Mouse (Mus musculus): Measurements from ENCODE around the gene Sdk1. TPM values are rescaled to one million over a fixed set of nuclear protein-coding genes. Genes with fewer than 3 reads are reported as not detected.
A peak's percentile ranks its signal among the peaks of the same experiment; 100 is the strongest.

Sdk1 gene
- 1.3 and 1.6 TPM in 2 replicates for polyA plus RNA-seq (2015; fragmentation: Nextera tagmentation; extraction: Ambion mirVana)

DNA sequence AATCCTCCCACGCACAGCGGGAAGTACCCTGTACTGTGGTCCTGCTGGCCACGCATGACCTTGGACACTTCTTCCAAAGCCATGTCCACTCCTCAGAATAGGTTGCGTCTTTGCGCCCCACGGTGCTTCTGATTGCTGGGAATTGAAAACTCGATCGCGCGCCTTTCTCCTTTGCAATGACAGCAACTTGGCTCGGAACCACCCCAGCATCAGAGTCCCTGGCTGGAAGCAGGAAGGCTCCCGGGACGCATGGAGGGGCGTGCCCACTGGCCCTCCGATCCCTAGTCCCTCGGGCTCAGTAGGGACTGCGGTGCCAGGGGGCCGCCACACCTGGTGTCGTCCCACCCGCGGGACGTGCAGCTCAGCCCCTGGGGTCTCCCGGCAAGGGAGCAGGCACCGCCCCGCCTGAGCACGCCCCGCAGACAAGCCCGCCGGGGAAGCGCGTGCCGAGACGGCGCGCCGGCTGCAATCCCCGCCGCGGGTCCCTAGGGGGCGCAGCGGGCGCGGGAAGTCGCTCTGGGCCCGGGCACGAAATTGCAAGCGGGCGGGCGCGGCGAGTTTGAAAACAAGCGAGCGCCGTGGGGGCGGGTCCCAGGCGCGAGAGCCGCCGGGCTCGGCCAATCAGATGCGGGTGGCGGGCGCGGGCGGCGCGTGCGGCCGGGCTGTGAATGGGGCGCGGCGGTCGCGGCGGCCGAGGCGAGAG is at the start of gene Sdk1:
Gene Sdk1, plus strand, starts transcription at position 650 of the 703 bp plus-strand sequence.
- Histone ChIP-seq H3K27ac (ENCODE audit: low read length) (no peak within 1 kb of the TSS), H3K4me1 (replicated peaks; ENCODE audit: control insufficient read depth, insufficient read depth, low read length) (peaks cover 34% of the 10 kb centered on the region), H3K9ac (replicated peaks; ENCODE audit: low read depth, low read length) (peak within 1 kb of the TSS; percentile 71), H3K4me3 (replicated peaks; ENCODE audit: low read length) (peak within 1 kb of the TSS; percentile 53), H3K9me3 (ENCODE audit: control insufficient read depth, low read length) (no peaks in the 10 kb centered on the region), H3K27me3 (replicated peaks; ENCODE audit: control insufficient read depth, insufficient read depth, low read length) (peaks cover 27% of the 10 kb centered on the region), H3K4me2 (ENCODE audit: low read length) (peak within 1 kb of the TSS; percentile 93), H3K36me3 (ENCODE audit: control insufficient read depth, insufficient read depth) (no peaks in the 10 kb centered on the region)
- peak; percentile 97 for ATAC-seq
- under 1% methylated on average over 58 of the region's 77 CpGs for WGBS

DNA sequence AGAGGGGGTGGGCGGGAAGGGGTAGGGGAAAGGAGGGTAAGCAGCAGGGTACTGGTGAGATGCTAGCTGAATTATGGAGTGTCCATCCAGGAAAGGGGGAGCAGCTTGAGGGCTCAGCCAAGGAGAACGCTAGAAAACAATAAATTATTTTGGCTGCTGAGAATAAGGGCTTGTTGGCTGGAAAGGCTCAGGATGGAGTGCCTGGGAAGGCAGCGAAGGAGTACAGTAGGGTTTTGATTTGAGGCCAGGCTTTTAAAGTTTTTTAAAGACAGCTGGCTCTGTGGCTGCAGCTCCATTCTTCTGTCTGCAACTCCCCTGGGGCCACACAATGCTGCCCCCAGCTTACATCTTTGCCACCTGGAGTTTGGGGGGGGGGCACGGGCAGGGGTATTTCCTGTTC is 44.0 kb upstream of the Sdk1 start:
- Histone ChIP-seq H3K9ac (replicated peaks; ENCODE audit: low read depth, low read length) (no peak overlapping the region), H3K9me3 (ENCODE audit: control insufficient read depth, low read length) (no peaks in the 10 kb centered on the region), H3K36me3 (ENCODE audit: control insufficient read depth, insufficient read depth) (no peaks in the 10 kb centered on the region), H3K4me1 (replicated peaks; ENCODE audit: control insufficient read depth, insufficient read depth, low read length) (peaks cover 6% of the 10 kb centered on the region), H3K4me2 (ENCODE audit: low read length) (peak overlapping the region; percentile 11; the same call in 1 of the 2 replicates), H3K4me3 (replicated peaks; ENCODE audit: low read length) (no peak overlapping the region), H3K27me3 (replicated peaks; ENCODE audit: control insufficient read depth, insufficient read depth, low read length) (no peaks in the 10 kb centered on the region), H3K27ac (ENCODE audit: low read length) (no peak overlapping the region)
- ATAC-seq: no peak
- 27% methylated on average over 4 of the region's 4 CpGs for WGBS

DNA sequence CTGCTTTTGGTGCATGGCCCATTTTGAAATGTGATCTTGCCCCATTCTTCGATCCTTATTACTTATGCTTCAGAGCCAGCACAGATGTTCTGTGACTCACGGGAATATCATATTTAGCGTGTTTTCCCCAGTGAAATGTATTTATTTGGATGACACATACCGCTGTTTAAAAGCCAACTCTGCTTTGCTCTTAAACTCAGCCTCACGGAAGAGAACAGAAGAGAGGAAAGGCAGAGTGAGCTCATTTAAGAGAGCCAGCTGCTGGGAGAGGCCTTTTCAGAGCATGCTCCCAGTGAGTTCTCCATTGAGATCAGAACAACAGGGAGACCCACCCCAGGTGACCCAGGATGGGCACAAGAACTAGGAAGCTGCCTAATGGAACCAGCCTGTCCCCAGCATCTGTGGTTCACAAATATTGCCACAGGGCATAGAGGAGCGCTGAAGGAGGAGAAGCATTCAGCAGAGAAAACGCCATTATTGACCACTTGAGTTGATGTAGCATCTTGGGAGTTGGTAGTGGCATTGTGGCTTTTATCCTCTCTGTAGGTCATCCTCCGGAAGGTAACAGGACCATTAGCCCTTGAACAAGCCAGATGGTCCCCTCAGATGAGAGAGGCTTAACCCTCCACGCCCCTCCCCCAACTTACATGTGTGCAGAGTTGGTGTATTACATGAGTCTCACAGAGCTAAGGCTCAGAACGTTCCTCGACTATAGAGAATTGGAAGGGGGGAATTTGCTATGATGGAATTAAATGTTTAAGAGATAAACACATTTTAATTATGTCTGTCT is 38.8 kb upstream of the Sdk1 start:
- 75% methylated on average over 11 of the region's 11 CpGs for WGBS
- ATAC-seq: no peak

DNA sequence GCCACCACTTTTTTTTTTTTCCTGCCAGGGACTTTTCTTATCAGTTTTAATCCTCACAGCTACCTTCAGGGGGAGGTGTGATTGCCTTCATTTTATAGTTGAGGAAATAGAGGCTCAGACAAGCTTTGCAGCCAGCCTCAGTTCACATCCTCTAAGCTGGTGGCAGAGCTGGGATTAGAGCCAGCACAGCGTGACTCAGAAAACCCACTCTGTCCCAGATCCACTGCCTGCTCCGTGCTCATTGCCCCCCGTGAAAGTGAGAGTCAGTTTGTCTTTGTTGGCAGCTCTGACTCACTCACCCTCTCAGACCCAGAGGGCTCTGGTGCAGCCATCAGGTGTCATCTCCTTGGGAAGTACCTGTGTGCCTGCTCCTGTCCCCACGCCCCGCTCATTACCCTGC is 34.2 kb upstream of the Sdk1 start:
- Histone ChIP-seq H3K4me2 (ENCODE audit: low read length) (no peak overlapping the region), H3K36me3 (ENCODE audit: control insufficient read depth, insufficient read depth) (no peaks in the 10 kb centered on the region), H3K4me1 (replicated peaks; ENCODE audit: control insufficient read depth, insufficient read depth, low read length) (no peaks in the 10 kb centered on the region), H3K27me3 (replicated peaks; ENCODE audit: control insufficient read depth, insufficient read depth, low read length) (no peaks in the 10 kb centered on the region), H3K27ac (ENCODE audit: low read length) (no peak overlapping the region), H3K9ac (replicated peaks; ENCODE audit: low read depth, low read length) (no peak overlapping the region), H3K9me3 (ENCODE audit: control insufficient read depth, low read length) (no peaks in the 10 kb centered on the region), H3K4me3 (replicated peaks; ENCODE audit: low read length) (no peak overlapping the region)
- no peak for ATAC-seq
- WGBS: 50% methylated on average over 5 of the region's 5 CpGs

More for the DNA sequence above, 38.8 kb upstream of the Sdk1 start:
- Histone ChIP-seq H3K27me3 (replicated peaks; ENCODE audit: control insufficient read depth, insufficient read depth, low read length) (no peaks in the 10 kb centered on the region), H3K4me1 (replicated peaks; ENCODE audit: control insufficient read depth, insufficient read depth, low read length) (peaks cover under 1% of the 10 kb centered on the region; the same call in 1 of the 2 replicates), H3K27ac (ENCODE audit: low read length) (no peak overlapping the region), H3K36me3 (ENCODE audit: control insufficient read depth, insufficient read depth) (no peaks in the 10 kb centered on the region), H3K4me3 (replicated peaks; ENCODE audit: low read length) (no peak overlapping the region), H3K4me2 (ENCODE audit: low read length) (no peak overlapping the region), H3K9me3 (ENCODE audit: control insufficient read depth, low read length) (no peaks in the 10 kb centered on the region), H3K9ac (replicated peaks; ENCODE audit: low read depth, low read length) (no peak overlapping the region)

DNA sequence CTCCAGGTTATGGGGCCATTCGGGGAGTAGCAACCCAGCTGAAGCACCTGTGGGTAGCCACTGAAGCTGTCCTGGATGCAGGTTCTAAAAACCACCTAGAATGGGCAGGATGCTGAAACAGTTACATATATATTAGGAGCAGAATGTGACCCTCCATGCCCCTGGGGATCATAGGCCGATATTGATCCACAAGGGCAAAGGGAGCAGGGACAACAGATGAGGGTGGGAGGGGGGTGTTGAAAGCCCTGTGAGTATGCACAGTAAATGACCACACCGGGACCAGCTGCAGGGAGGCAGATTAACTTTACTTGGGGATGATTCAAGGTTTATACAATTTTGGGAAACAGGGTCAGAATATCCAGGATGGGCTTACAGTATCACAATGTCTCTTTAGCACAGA is 16.0 kb upstream of the Sdk1 start:
- Histone ChIP-seq H3K36me3 (ENCODE audit: control insufficient read depth, insufficient read depth) (no peaks in the 10 kb centered on the region), H3K27me3 (replicated peaks; ENCODE audit: control insufficient read depth, insufficient read depth, low read length) (no peaks in the 10 kb centered on the region), H3K9ac (replicated peaks; ENCODE audit: low read depth, low read length) (no peak overlapping the region), H3K27ac (ENCODE audit: low read length) (no peak overlapping the region), H3K4me2 (ENCODE audit: low read length) (no peak overlapping the region), H3K9me3 (ENCODE audit: control insufficient read depth, low read length) (no peaks in the 10 kb centered on the region), H3K4me3 (replicated peaks; ENCODE audit: low read length) (no peak overlapping the region), H3K4me1 (replicated peaks; ENCODE audit: control insufficient read depth, insufficient read depth, low read length) (no peaks in the 10 kb centered on the region)
- ATAC-seq: no peak
- WGBS: 82% methylated on average over 3 of the region's 3 CpGs

DNA sequence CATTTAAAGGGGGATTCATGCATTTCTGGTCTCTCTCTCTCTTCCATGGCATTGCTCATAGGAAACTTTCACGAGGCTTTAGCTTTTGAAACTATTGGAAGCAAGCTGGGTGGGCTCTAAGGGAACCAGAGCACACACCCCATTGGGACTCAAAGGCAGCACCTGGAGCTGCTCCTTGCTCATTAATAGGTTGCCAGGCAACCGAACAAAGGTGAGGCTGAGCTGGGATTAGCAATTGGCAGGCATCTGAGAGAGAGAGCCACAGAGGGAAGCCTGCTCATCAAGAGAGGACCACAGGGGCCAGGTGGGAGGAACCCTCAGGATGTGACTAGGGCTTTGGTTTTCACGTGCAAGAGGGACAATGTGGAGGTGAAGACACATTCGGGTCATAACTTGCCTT is 7.0 kb upstream of the Sdk1 start:
- H3K9ac ChIP-seq (replicated peaks; ENCODE audit: low read depth, low read length): no peak overlapping the region

DNA sequence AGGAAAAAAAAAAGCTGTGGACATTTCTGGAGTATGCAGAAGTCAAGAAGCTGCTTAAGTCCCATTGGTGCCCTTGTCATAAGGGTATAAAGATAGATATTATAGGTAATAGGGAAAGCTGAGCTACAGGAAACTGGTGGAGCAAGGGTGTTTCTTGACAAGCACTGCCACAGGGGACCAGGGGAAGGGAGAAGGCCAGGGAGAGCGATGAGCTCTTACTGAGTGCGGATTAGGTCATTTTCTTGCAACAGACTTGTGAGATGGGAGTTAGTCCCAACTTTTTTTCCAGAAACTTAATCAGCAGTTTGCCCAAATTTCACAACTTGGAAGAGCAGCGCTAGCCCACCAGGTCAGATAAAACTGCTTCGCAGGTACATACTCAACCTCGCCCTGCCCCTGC is 1.9 kb upstream of the Sdk1 start:
- Histone ChIP-seq H3K36me3 (ENCODE audit: control insufficient read depth, insufficient read depth) (no peaks in the 10 kb centered on the region), H3K27ac (ENCODE audit: low read length) (no peak overlapping the region), H3K27me3 (replicated peaks; ENCODE audit: control insufficient read depth, insufficient read depth, low read length) (peaks cover 27% of the 10 kb centered on the region), H3K4me3 (replicated peaks; ENCODE audit: low read length) (no peak overlapping the region), H3K4me2 (ENCODE audit: low read length) (no peak overlapping the region), H3K4me1 (replicated peaks; ENCODE audit: control insufficient read depth, insufficient read depth, low read length) (peaks cover 35% of the 10 kb centered on the region), H3K9me3 (ENCODE audit: control insufficient read depth, low read length) (no peaks in the 10 kb centered on the region), H3K9ac (replicated peaks; ENCODE audit: low read depth, low read length) (no peak overlapping the region)
- no peak for ATAC-seq
- WGBS: 29% methylated on average over 5 of the region's 5 CpGs

More for the DNA sequence above, 7.0 kb upstream of the Sdk1 start:
- no peak overlapping the region for H3K4me3 ChIP-seq (replicated peaks; ENCODE audit: low read length)
- no peaks in the 10 kb centered on the region for H3K9me3 ChIP-seq (ENCODE audit: control insufficient read depth, low read length)
- WGBS: 5% methylated on average over 4 of the region's 4 CpGs
- H3K4me1 ChIP-seq (replicated peaks; ENCODE audit: control insufficient read depth, insufficient read depth, low read length): peaks cover 4% of the 10 kb centered on the region
- peaks cover 4% of the 10 kb centered on the region for H3K27me3 ChIP-seq (replicated peaks; ENCODE audit: control insufficient read depth, insufficient read depth, low read length)
- H3K36me3 ChIP-seq (ENCODE audit: control insufficient read depth, insufficient read depth): no peaks in the 10 kb centered on the region
- H3K4me2 ChIP-seq (ENCODE audit: low read length): no peak overlapping the region
- H3K27ac ChIP-seq (ENCODE audit: low read length): no peak overlapping the region
- no peak for ATAC-seq

DNA sequence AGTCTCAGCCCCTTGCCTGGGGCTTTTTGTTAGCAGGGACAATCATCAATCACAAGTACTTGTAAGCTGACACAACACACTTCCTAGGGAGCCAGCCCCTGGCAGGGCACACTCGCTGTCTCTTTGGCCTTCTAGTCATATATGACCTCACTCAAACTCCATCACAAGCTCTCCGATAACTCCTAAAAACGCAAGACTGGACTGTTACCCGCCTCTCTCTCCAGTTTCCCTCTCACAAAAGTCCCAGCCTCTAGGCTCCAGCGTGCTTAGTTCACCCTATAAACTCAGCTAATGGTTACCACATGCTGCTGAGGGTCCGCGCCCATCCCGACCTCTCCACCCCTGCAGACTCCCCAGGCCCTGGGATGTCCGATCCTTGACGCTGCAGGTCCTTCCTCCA is 849 bp upstream of the Sdk1 start:
- ATAC-seq: no peak
- H3K27me3 ChIP-seq (replicated peaks; ENCODE audit: control insufficient read depth, insufficient read depth, low read length): peaks cover 27% of the 10 kb centered on the region

DNA sequence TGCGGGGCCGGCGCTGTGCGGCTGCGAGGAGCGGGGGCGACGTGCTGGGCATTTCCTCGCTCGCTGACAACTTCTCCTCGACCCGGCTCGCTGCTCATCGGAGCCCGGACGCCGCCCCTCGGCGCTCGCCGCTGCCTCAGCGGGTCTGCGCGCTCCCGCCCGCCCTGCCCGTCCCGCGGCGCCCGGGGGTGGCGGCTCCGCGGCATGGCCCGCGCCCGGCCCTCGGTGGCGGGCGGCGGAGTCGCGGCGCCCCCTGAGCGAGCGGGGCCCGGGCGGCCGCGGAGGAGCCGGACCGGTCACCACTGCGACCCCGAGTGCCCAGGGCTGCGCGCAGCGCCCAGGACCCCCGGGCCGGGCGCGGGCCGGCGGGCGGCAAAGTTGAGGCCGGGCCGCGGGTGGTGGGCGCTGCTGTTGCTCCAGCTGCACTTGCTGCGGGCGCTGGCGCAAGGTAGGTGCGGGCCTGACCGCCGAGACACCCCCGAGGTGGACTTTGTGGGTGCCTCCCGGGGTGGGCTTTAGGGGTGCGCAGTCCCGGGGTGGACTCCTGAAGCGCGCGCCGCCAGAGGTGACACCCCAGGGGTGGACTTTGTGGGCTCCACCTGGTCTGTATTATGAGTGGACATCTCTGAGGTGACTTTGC is 475 bp downstream of the Sdk1 start:
- H3K27ac ChIP-seq (ENCODE audit: low read length): no peak overlapping the region
- no peak for ATAC-seq
- under 1% methylated on average over 60 of the region's 82 CpGs for WGBS

More for the DNA sequence above, 849 bp upstream of the Sdk1 start:
- WGBS: 0% methylated on average over 10 of the region's 10 CpGs
- no peak overlapping the region for H3K27ac ChIP-seq (ENCODE audit: low read length)
- no peaks in the 10 kb centered on the region for H3K9me3 ChIP-seq (ENCODE audit: control insufficient read depth, low read length)
- no peaks in the 10 kb centered on the region for H3K36me3 ChIP-seq (ENCODE audit: control insufficient read depth, insufficient read depth)
- peak overlapping the region; percentile 61; the same call in 1 of the 2 replicates for H3K9ac ChIP-seq (replicated peaks; ENCODE audit: low read depth, low read length)
- H3K4me1 ChIP-seq (replicated peaks; ENCODE audit: control insufficient read depth, insufficient read depth, low read length): peaks cover 34% of the 10 kb centered on the region
- H3K4me2 ChIP-seq (ENCODE audit: low read length): peak overlapping the region; percentile 93
- H3K4me3 ChIP-seq (replicated peaks; ENCODE audit: low read length): peak overlapping the region; percentile 53

More for the DNA sequence above, 475 bp downstream of the Sdk1 start:
- H3K27me3 ChIP-seq (replicated peaks; ENCODE audit: control insufficient read depth, insufficient read depth, low read length): peaks cover 27% of the 10 kb centered on the region
- H3K36me3 ChIP-seq (ENCODE audit: control insufficient read depth, insufficient read depth): no peaks in the 10 kb centered on the region
- peak overlapping the region; percentile 93 for H3K4me2 ChIP-seq (ENCODE audit: low read length)
- H3K9ac ChIP-seq (replicated peaks; ENCODE audit: low read depth, low read length): peak overlapping the region; percentile 71
- no peaks in the 10 kb centered on the region for H3K9me3 ChIP-seq (ENCODE audit: control insufficient read depth, low read length)
- H3K4me1 ChIP-seq (replicated peaks; ENCODE audit: control insufficient read depth, insufficient read depth, low read length): peaks cover 34% of the 10 kb centered on the region
- peak overlapping the region; percentile 53 for H3K4me3 ChIP-seq (replicated peaks; ENCODE audit: low read length)

Data from forebrain, embryonic 16.5 days (tissue).